ENCODE assay signal across 12 mouse cellular contexts in the genomic region with DNA sequence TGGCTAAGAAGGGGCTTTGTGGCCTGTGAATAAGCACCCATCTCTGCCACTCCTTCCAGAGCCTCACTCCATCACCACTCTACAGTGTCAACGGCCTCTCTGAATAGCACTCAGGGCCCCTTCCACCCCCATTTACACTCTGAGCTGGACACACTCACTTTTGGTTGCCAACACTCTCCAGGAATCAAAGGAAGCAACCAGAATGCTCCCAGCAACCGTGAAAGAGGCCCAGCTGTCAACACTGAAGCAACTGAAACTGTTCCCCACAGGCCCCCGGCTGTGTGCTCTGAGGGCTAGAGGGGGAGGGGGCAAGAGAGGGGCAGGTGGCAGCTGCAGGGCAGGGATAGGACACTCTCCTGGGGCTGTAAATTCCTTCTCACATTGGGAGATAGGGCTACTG. TPM values are rescaled to one million over a fixed set of nuclear protein-coding genes. Genes with fewer than 3 reads are reported as not detected.
DNase-seq lines count a peak whose midpoint lies in the region; ATAC-seq lines count a peak whose summit lies in the region.
"Had no signal": no experiment of that assay in that cellular context is flagged by ENCODE, and none has a peak within 500 bp of the region (broad histone marks: within the 10 kb centered on the region; RNA-seq: fewer than 3 reads in every experiment).

No protein-coding gene starts in this region.

- 5% methylated on average over 3 of the region's 3 CpGs for WGBS in hindbrain, embryonic 14.5 days
- WGBS in neural tube, embryonic 12.5 days, result 3% methylated on average over 3 of the region's 3 CpGs

- H3K4me3 ChIP-seq in hindbrain, embryonic 14.5 days (replicated peaks; ENCODE audit: low read length), result no peak overlapping the region
- H3K4me3 ChIP-seq in neural tube, embryonic 12.5 days, result no peak overlapping the region
- H3K4me3 ChIP-seq: liver, embryonic 13.5 days had no signal

- H3K36me3 ChIP-seq in hindbrain, embryonic 14.5 days (replicated peaks; ENCODE audit: control insufficient read depth, insufficient read depth), result no peaks in the 10 kb centered on the region
- H3K36me3 ChIP-seq in neural tube, embryonic 12.5 days, result 0 out of 2 replicates have a peak, but pooled peaks cover 5% of the 10 kb centered on the region

- H3K4me2 ChIP-seq in hindbrain, embryonic 14.5 days (replicated peaks), result no peak overlapping the region
- H3K4me2 ChIP-seq in neural tube, embryonic 12.5 days (replicated peaks), result peak overlapping the region; percentile 28; the same call in 1 of the 2 replicates
- H3K4me2 ChIP-seq: liver, embryonic 13.5 days had no signal

- H3K9ac ChIP-seq in hindbrain, embryonic 14.5 days, result no peak overlapping the region
- no peak overlapping the region for H3K9ac ChIP-seq in neural tube, embryonic 12.5 days
- H3K9ac ChIP-seq: liver, embryonic 13.5 days had no signal

- H3K4me1 ChIP-seq in hindbrain, embryonic 14.5 days (replicated peaks; ENCODE audit: control insufficient read depth, insufficient read depth, low read length), result peaks cover 29% of the 10 kb centered on the region
- H3K4me1 ChIP-seq in neural tube, embryonic 12.5 days, result peaks cover 34% of the 10 kb centered on the region
- H3K4me1 ChIP-seq: liver, embryonic 13.5 days had no signal

- no peaks in the 10 kb centered on the region for H3K9me3 ChIP-seq in hindbrain, embryonic 14.5 days (ENCODE audit: control insufficient read depth, low read length)
- H3K9me3 ChIP-seq in neural tube, embryonic 12.5 days, result no peaks in the 10 kb centered on the region
- H3K9me3 ChIP-seq: liver, embryonic 13.5 days had no signal

- no peaks in the 10 kb centered on the region for H3K27me3 ChIP-seq in hindbrain, embryonic 14.5 days (ENCODE audit: control insufficient read depth, insufficient read depth, low read length)
- H3K27me3 ChIP-seq in neural tube, embryonic 12.5 days (replicated peaks), result no peaks in the 10 kb centered on the region
- H3K27me3 ChIP-seq: liver, embryonic 13.5 days; Patski had no signal

- peak overlapping the region; percentile 58 for H3K27ac ChIP-seq in hindbrain, embryonic 14.5 days
- peak overlapping the region; percentile 71 for H3K27ac ChIP-seq in neural tube, embryonic 12.5 days
- H3K27ac ChIP-seq: kidney, postnatal 0 days; liver, embryonic 13.5 days had no signal

- DNase-seq in heart, adult 11 months, result peak; percentile 89
- no peak for DNase-seq in heart, adult 9 months (ENCODE audit: low spot score in 2 of 2)
- peak; percentile 32 for DNase-seq in embryo, embryonic 10.5 days (ENCODE audit: low spot score)
- DNase-seq in hindbrain, embryonic 14.5 days (ENCODE audit: low spot score), result peak; percentile 54
- no peak for DNase-seq in ovary, postnatal 36 days (ENCODE audit: low spot score)
- DNase-seq in kidney, adult 8-10 months, result no peak
- DNase-seq in adrenal gland, postnatal 25 days, result no peak
- DNase-seq: cerebellum, adult 11 months; liver, embryonic 13.5 days had no signal

- peak; percentile 75; the same call in 1 of the 2 replicates for ATAC-seq in hindbrain, embryonic 14.5 days (ENCODE audit: low FRiP score)
- peak; percentile 84 for ATAC-seq in neural tube, embryonic 12.5 days (ENCODE audit: low FRiP score, low read depth)
- ATAC-seq: Patski had no signal

RNA-seq across cellular contexts. Expression of a gene that starts 4.3 kb away (rescaled TPM):
- 7.5 TPM in 2 replicates for polyA plus RNA-seq in hindbrain, embryonic 14.5 days (2014; fragmentation: Nextera tagmentation; extraction: Ambion mirVana)
- polyA plus RNA-seq in neural tube, embryonic 12.5 days (2016; fragmentation: Nextera tagmentation; extraction: Ambion mirVana), result 7.2 and 7.8 TPM in 2 replicates
- 3.5 and 4.8 TPM in 2 replicates for total RNA-seq in adrenal gland, postnatal 25 days (2021)

RNA-seq across cellular contexts. Expression of a gene that starts 13.6 kb away (rescaled TPM):
- 0.26 and 0.32 TPM in 2 replicates for polyA plus RNA-seq in hindbrain, embryonic 14.5 days (2014; fragmentation: Nextera tagmentation; extraction: Ambion mirVana)
- 0.20 and 0.33 TPM in 2 replicates for polyA plus RNA-seq in neural tube, embryonic 12.5 days (2016; fragmentation: Nextera tagmentation; extraction: Ambion mirVana)
- 0.49 and 0.57 TPM in 2 replicates for total RNA-seq in adrenal gland, postnatal 25 days (2021)

RNA-seq across cellular contexts. Expression of a gene that starts 41.1 kb away (rescaled TPM):
- polyA plus RNA-seq in hindbrain, embryonic 14.5 days (2014; fragmentation: Nextera tagmentation; extraction: Ambion mirVana), result 1.4 and 2.7 TPM in 2 replicates
- 1.9 and 2.3 TPM in 2 replicates for polyA plus RNA-seq in neural tube, embryonic 12.5 days (2016; fragmentation: Nextera tagmentation; extraction: Ambion mirVana)
- 13.1 and 16.0 TPM in 2 replicates for total RNA-seq in adrenal gland, postnatal 25 days (2021)

RNA-seq across cellular contexts. Expression of a gene that starts 41.7 kb away (rescaled TPM):
- polyA plus RNA-seq in hindbrain, embryonic 14.5 days (2014; fragmentation: Nextera tagmentation; extraction: Ambion mirVana), result 12.7 and 13.6 TPM in 2 replicates
- 23.7 and 24.1 TPM in 2 replicates for polyA plus RNA-seq in neural tube, embryonic 12.5 days (2016; fragmentation: Nextera tagmentation; extraction: Ambion mirVana)
- 9.8 and 15.8 TPM in 2 replicates for total RNA-seq in adrenal gland, postnatal 25 days (2021)

Comparison
In these comparisons a context has a peak if more than half of its experiments do, and no peak if none do; other contexts are left out.
1. DNase-seq: peak in heart, adult 11 months (single experiment), embryo, embryonic 10.5 days (single experiment) and hindbrain, embryonic 14.5 days (single experiment); none in heart, adult 9 months (0 of 2), ovary, postnatal 36 days (single experiment), kidney, adult 8-10 months (0 of 2) and adrenal gland, postnatal 25 days (single experiment).